In the genomic region with DNA sequence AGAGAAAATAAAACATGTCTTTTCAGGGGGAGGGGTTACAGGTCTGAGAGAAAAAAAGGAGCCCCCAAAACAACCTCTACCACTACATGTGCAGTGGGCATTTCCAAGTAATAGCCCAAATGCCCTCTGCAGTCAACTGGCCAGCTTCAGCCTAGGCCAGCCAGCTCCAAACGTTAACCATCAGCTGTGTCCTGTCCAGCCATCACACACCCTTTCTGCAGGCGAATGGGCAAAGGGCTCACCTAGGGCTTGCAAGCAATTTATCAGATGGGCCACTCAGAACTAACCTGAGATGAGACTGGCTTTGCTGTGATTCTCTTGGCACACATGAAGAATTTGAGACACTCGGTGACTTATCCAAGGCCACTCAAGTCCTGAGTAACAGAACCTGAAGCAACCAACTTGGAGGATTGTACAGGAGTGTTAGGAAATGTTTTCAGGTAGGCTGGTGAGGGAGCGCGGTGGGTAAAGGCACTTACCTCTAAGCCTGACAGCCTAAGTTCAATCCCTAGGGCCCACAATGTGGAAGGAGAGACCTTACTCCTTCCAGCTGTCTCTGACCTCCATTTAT, we compare ENCODE assay signal across 18 mouse cellular contexts. TPM values are rescaled to one million over a fixed set of nuclear protein-coding genes. Genes with fewer than 3 reads are reported as not detected.
DNase-seq lines count a peak whose midpoint lies in the region; ATAC-seq and TF ChIP-seq lines count a peak whose summit lies in the region.
"Had no signal": no experiment of that assay in that cellular context is flagged by ENCODE, and none has a peak within 500 bp of the region (broad histone marks: within the 10 kb centered on the region; RNA-seq: fewer than 3 reads in every experiment).

No protein-coding gene starts in this region.

- peaks cover 10% of the 10 kb centered on the region for H3K4me1 ChIP-seq in intestine, embryonic 14.5 days (replicated peaks; ENCODE audit: control insufficient read depth, insufficient read depth, low read length)
- peaks cover 3% of the 10 kb centered on the region; the same call in 1 of the 2 replicates for H3K4me1 ChIP-seq in intestine, embryonic 16.5 days (ENCODE audit: control insufficient read depth, insufficient read depth, low read length)
- peaks cover 9% of the 10 kb centered on the region; the same call in 1 of the 2 replicates for H3K4me1 ChIP-seq in limb, embryonic 11.5 days (ENCODE audit: control insufficient read depth, insufficient read depth, low read length)
- peaks cover 19% of the 10 kb centered on the region for H3K4me1 ChIP-seq in limb, embryonic 10.5 days

- no peaks in the 10 kb centered on the region for H3K27me3 ChIP-seq in intestine, embryonic 14.5 days (replicated peaks; ENCODE audit: control insufficient read depth, insufficient read depth, low read length)
- H3K27me3 ChIP-seq in intestine, embryonic 16.5 days (replicated peaks; ENCODE audit: control insufficient read depth, insufficient read depth, low read length), result no peaks in the 10 kb centered on the region
- no peaks in the 10 kb centered on the region for H3K27me3 ChIP-seq in limb, embryonic 11.5 days (ENCODE audit: control insufficient read depth, insufficient read depth, low read length)
- no peaks in the 10 kb centered on the region for H3K27me3 ChIP-seq in limb, embryonic 10.5 days (ENCODE audit: low read depth, poor library complexity, severe bottlenecking)
- H3K27me3 ChIP-seq: limb, embryonic 15.5 days; Patski; stomach, embryonic 15.5 days had no signal

- H3K27ac ChIP-seq in gastrocnemius, adult 2 months, result peak overlapping the region; percentile 98; the same call in 1 of the 2 replicates
- no peak overlapping the region for H3K27ac ChIP-seq in intestine, embryonic 14.5 days (ENCODE audit: low read depth)
- H3K27ac ChIP-seq in intestine, embryonic 16.5 days (ENCODE audit: low read length), result no peak overlapping the region
- H3K27ac ChIP-seq in limb, embryonic 11.5 days (replicated peaks; ENCODE audit: low read depth, low read length), result no peak overlapping the region
- H3K27ac ChIP-seq in limb, embryonic 10.5 days, result no peak overlapping the region; the same call in 1 of the 2 replicates

- H3K4me3 ChIP-seq in gastrocnemius, adult 2 months, result no peak overlapping the region
- H3K4me3 ChIP-seq in intestine, embryonic 14.5 days (ENCODE audit: low read depth, low read length), result no peak overlapping the region
- no peak overlapping the region for H3K4me3 ChIP-seq in intestine, embryonic 16.5 days (ENCODE audit: low read length)
- H3K4me3 ChIP-seq in limb, embryonic 11.5 days (ENCODE audit: low read depth, low read length), result no peak overlapping the region
- no peak overlapping the region for H3K4me3 ChIP-seq in limb, embryonic 10.5 days

- intact Hi-C loops in gastrocnemius, adult 2 months (cut with DNase I), result loop anchor here (5.0 kb wide), 1 partner anchor 81 kb away; no protein-coding TSS in a partner anchor

- no peak for TF ChIP-seq CTCF in gastrocnemius, adult 2 months (IDR thresholded peaks at IDR 0.05)

- no peaks in the 10 kb centered on the region for H3K36me3 ChIP-seq in intestine, embryonic 14.5 days (ENCODE audit: control insufficient read depth, insufficient read depth, low read length)
- no peaks in the 10 kb centered on the region for H3K36me3 ChIP-seq in intestine, embryonic 16.5 days (ENCODE audit: control insufficient read depth, insufficient read depth, low read length)
- no peaks in the 10 kb centered on the region for H3K36me3 ChIP-seq in limb, embryonic 11.5 days (ENCODE audit: control insufficient read depth, insufficient read depth, low read length)
- no peaks in the 10 kb centered on the region for H3K36me3 ChIP-seq in limb, embryonic 10.5 days
- H3K36me3 ChIP-seq: limb, embryonic 15.5 days; midbrain, embryonic 12.5 days; stomach, embryonic 15.5 days had no signal

- 0 out of 2 replicates have a peak, but pooled peaks cover 2% of the 10 kb centered on the region for H3K9me3 ChIP-seq in intestine, embryonic 14.5 days (ENCODE audit: control insufficient read depth, low read length)
- H3K9me3 ChIP-seq in intestine, embryonic 16.5 days (ENCODE audit: control insufficient read depth, low read length), result no peaks in the 10 kb centered on the region
- H3K9me3 ChIP-seq in limb, embryonic 11.5 days (ENCODE audit: control insufficient read depth, low read length), result no peaks in the 10 kb centered on the region
- no peaks in the 10 kb centered on the region for H3K9me3 ChIP-seq in limb, embryonic 10.5 days (replicated peaks)
- H3K9me3 ChIP-seq: limb, embryonic 15.5 days; midbrain, embryonic 12.5 days; stomach, embryonic 15.5 days had no signal

- no peak for DNase-seq in gastrocnemius, adult 2 months
- no peak for DNase-seq in gastrocnemius, postnatal 25 days
- peak; percentile 54 for DNase-seq in intestine, embryonic 14.5 days (ENCODE audit: low spot score)
- no peak for DNase-seq in limb, embryonic 11.5 days (ENCODE audit: low spot score)
- no peak for DNase-seq in limb, embryonic 10.5 days (ENCODE audit: low spot score)
- DNase-seq in gonadal fat pad, adult 2 months (ENCODE audit: low read depth), result peak; percentile 84
- no peak for DNase-seq in urinary bladder, adult 18-20 months (ENCODE audit: low spot score in 2 of 2)
- DNase-seq: adrenal gland, postnatal 10 days; cerebellum, adult 11 months; cerebellum, postnatal 10 days; kidney, adult 8-10 months; lung, postnatal 36 days; right cerebral cortex, postnatal 25 days had no signal

- WGBS in intestine, embryonic 14.5 days, result 79% methylated on average over 5 of the region's 5 CpGs
- 81% methylated on average over 5 of the region's 5 CpGs for WGBS in intestine, embryonic 16.5 days
- WGBS in limb, embryonic 11.5 days, result 80% methylated on average over 5 of the region's 5 CpGs
- WGBS in limb, embryonic 10.5 days, result 74% methylated on average over 5 of the region's 5 CpGs

- H3K4me2 ChIP-seq in intestine, embryonic 14.5 days (ENCODE audit: low read length), result no peak overlapping the region
- no peak overlapping the region for H3K4me2 ChIP-seq in intestine, embryonic 16.5 days (ENCODE audit: low read depth, low read length)
- H3K4me2 ChIP-seq in limb, embryonic 11.5 days (ENCODE audit: low read depth, severe bottlenecking), result no peak overlapping the region

- H3K9ac ChIP-seq in intestine, embryonic 14.5 days (ENCODE audit: low read length), result no peak overlapping the region
- no peak overlapping the region for H3K9ac ChIP-seq in intestine, embryonic 16.5 days (ENCODE audit: low read depth, low read length)
- H3K9ac ChIP-seq in limb, embryonic 11.5 days (ENCODE audit: low read length), result no peak overlapping the region

- ATAC-seq in intestine, embryonic 14.5 days (replicated peaks; ENCODE audit: low FRiP score, low TSS enrichment, low read depth), result no peak
- no peak for ATAC-seq in intestine, embryonic 16.5 days
- 0 out of 2 replicates have a peak, but pooled peaks have one; percentile 22 for ATAC-seq in limb, embryonic 11.5 days (ENCODE audit: insufficient number of reproducible peaks, low FRiP score, low TSS enrichment, low read depth)
- ATAC-seq: Patski had no signal

RNA-seq across cellular contexts. Expression of a gene that starts 1.3 kb away (rescaled TPM):
- total RNA-seq in gastrocnemius, adult 2 months (2021), result 10 to 100 TPM; 45.0 to 46.7 TPM
- total RNA-seq in gastrocnemius, postnatal 25 days (2021), result 10 to 100 TPM; 42.9 to 46.1 TPM
- 35.0 and 36.2 TPM in 2 replicates for polyA plus RNA-seq in intestine, embryonic 14.5 days (2014; fragmentation: Nextera tagmentation; extraction: Ambion mirVana)
- 11.9 and 19.6 TPM in 2 replicates for polyA plus RNA-seq in intestine, embryonic 16.5 days (2015; fragmentation: Nextera tagmentation; extraction: Ambion mirVana)
- 32.8 and 38.4 TPM in 2 replicates for polyA plus RNA-seq in limb, embryonic 11.5 days (2014; fragmentation: Nextera tagmentation; extraction: Ambion mirVana)
- 25.3 and 33.4 TPM in 2 replicates for polyA plus RNA-seq in limb, embryonic 10.5 days (2016; fragmentation: Nextera tagmentation; extraction: Ambion mirVana)
- polyA plus RNA-seq in gonadal fat pad, adult 2 months (2012; rRNA removed), result 27.3 and 31.6 TPM in 2 replicates

Comparison
In these comparisons a context has a peak if more than half of its experiments do, and no peak if none do; other contexts are left out.
1. DNase-seq: peak in intestine, embryonic 14.5 days (single experiment) and gonadal fat pad, adult 2 months (single experiment); none in gastrocnemius, adult 2 months (single experiment), gastrocnemius, postnatal 25 days (single experiment), limb, embryonic 11.5 days (single experiment), limb, embryonic 10.5 days (single experiment) and urinary bladder, adult 18-20 months (0 of 2).